Mouse (Mus musculus): ENCODE data around the gene Zbtb22.

The Zbtb22 gene

DNA sequence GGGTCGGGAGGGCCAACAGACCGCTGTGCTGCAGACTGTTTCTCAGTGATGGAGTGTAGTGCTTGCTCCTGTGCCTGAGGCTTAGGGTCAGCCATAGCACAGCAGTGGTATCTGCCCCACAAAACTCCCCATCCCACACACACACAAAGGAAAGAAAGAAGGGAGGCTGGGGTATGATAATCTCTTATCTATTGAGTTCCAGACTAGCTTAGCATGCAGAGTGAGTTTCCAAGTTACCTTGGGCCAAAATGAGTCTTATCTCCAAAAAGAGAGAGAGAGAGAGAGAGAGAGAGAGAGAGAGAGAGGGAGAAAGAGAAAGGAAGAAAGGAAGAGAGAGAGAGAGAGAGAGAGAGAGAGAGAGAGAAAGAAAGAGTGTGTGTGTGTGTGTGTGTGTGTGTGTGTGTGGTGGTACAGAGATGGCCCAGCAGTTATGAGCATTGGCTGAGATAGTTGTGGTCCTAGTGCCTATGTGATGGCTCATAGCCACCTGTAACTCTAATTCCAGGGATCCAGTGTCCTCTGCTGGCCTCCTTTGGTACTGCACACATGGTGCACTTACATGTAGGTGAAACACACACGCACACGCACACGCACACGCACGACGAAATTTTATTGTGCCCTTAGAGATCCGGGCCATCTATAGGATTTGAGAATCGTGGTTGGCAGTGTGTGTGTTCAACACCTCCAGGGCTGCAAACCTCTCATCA is 9.0 kb downstream of the Zbtb22 start:
- DNase-seq = peak; percentile 63

DNA sequence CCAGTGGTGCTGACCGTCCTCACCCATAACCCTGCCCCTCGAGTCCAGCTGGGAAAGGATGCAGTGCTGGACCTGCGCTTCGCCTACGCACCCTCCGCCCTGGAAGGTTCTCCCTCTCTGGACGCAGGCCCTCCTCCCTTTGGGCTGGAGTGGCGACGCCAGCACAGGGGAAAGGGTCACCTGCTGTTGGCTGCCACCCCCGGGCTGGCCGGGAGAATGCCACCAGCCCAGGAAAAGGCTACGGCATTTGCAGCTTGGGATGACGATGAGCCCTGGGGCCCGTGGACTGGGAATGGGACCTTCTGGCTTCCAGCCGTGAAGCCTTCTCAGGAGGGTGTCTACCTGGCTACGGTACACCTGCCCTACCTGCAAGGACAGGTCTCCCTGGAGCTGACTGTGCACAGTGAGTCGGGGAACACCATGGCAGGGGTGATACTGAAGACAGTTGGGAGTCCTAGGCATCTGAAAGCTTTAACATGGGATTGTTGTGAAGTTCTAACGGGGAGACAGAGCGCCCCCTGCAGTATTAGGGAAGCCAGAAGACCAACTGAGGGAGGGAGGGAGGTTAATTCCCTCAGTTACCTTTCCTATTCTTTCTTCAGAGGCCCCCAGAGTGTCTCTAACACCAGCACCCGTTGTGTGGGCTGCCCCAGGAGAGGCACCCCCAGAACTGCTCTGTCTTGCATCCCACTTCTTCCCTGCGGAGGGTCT is 9.9 kb downstream of the Zbtb22 start:
- DNase-seq = peak; percentile 27

DNA sequence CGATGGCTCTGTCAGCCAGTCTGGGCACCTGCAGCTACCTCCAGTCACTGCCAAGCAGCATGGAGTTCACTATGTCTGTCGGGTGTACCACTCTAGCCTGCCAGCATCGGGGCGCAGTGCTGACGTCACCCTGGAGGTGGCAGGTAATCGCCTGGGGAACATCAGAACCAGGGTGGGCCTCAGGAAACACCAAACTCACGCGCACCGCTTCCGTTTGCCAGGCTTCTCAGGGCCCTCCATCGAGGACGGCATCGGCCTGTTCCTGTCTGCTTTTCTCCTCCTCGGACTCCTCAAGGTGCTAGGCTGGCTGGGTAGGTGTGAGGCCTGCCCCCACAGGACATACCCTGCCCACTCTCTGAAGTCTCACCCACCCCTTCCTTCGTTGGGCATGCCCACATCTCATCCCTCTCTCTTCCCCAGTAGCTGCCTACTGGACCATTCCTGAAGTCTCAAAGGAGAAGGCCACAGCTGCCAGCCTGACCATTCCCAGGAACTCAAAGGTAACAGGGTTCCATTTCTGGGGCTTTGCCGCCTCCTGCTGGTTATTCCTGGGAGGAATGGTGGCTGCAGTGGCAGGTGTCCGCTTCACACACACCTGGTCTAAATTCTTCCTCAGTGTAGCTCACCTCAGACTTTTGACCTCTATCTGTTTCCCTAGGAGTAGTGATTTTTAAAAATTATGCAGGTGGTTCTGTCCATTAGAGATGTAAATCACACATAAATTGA is 10.7 kb downstream of the Zbtb22 start:
- peak; percentile 57 for DNase-seq

DNA sequence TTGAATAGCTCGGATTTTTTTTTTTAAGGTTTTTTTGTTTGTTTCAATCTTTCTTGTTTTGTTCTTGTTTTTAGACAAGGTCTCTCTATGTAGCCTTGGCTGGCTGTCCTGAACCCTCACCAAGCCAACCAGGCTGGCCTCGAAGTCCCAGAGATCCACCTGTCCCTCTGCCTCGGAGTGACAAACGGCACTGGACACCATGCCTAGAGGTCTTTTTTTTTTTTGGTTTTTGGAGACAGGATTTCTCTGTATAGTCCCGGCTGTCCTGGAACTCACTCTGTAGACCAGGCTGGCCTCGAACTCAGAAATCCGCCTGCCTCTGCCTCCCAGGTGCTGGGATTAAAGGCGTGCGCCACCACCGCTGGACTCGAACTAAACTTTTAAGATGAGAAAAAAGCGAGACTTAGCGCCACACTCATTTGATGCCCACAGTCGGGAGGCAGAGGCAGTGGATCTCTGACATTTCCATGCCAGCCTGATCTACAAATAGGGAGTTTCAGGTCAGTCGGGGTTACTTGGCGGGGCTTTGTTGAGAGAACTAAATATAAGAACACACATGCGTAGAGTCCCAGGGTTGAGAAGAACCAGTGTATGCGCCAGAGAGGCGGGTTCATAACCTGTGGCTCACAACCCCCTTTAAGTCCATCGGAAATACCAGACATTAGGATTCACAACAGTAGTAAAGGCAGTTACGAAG is 12.7 kb downstream of the Zbtb22 start:
- DNase-seq = peak; percentile 9

DNA sequence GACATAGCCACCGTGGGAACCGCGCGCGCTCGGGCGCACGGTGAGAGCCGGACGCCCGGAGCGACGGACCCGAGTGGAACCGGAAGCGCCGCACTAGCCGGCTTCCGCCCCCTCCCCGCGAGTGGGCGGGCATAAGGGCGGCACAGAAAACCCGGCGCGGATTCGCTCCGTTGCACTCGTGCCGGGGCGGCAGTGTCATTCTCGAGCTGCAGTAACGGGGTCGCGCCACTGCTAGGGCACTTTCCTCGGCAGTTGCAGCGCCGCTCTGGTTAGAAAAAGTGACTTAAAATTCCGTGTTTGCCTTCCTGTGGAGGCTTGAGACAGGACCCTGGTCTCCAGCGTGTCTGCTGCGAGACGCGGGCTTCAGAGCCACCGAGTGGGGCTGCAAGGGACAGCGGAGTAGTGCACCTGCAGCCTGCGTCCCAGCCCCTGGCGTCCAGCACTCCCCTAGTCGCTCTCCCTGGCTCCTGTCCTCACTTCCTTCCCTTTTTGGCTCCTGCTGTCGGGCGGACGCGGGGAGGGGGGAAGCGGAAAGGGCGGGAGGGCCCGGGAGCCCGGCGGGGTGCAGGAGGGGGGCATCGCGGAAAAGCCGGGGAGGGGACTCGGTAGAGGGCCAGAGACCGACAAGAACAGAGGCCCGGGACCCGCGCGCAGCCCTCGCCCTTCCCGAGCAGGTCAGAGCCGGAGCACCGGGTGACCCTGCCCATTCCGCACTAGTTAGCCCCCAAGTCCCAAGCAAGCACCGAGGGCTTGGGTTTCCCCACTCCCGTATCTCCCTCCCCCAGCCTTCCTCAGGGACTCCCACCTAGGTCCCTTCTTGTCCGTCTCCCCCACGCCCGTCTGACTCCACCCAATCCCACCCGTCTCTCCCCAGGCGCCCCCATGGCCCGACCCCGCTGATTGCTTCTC is 13.9 kb downstream of the Zbtb22 start, which contains the start of gene Rgl2:
Gene Rgl2, plus strand, starts transcription at position 173 of the 909 bp plus-strand sequence.
- DNase-seq = peak; percentile 96

DNA sequence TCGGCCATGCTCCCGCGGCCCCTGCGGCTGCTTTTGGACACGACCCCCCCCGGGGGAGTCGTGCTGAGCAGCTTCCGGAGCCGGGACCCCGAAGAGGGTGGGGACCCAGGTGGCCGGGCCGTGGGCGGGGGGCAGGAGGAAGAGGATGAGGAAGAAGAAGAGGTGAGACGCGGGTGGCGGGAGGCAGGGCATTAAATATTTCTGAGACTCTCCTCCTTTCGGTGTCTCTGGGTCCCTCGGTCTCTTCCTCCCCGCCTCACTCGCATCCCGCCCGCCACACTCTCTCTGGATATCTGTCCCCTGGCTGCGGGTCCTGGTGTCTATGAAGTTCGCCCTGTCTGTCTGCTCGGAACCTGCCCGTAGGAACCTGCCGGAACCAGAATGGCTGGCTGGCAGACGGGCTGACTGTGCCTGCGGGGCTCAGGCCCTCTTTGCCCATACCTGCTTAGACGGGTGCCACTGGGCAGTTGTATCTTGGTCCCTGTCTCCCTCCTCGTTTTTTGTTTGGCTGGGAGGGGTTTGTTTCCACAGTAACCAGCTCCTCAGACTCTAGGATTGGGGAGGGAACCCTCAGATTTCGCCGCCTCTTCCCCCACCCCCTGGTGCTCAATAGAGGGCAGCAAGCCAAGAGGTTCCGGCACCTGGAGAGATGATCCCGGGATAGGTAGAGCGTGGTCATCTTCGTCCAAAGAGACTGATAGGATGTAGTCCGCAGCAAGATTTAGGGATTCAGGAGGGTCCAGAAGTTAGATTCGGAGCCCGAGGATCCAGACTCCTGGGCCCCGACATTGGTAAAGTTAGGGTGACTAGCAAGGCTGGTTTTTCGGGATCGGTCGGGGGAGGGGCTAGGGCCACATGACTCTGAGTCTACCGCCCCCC is 14.8 kb downstream of the Zbtb22 start:
- peak; percentile 67 for DNase-seq

DNA sequence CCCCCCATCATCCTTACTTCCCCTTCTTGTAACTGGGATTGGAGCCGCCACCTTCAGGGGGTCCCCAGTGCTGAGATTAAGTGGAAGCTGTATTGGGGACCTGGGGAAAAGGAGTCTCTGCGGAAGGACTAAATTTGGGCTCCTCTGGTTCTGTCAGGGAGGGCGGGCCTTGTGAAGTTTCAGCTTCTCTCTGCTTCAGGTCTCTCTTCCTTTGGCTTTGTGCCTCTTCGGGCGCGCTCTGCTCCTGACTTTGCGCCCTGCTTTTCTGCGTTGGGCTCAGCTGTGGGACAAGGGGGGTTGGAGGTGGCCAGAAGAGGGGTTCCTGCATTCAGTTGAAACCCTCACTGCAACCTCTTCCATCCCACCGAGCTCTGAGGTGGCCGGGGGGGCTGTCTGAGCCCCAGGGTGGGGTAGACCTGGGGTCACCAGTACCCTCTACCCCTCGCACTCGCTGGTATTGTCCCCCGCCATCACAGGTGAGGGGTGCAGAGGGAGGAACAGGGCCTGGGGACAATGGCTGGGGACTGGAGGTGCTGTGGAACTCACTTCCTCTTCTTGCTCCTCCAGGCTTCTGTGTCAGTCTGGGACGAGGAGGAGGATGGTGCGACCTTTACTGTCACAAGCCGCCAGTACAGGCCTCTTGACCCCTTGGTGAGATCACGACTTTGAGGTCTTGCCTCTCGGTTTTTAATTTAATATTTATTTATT is 15.6 kb downstream of the Zbtb22 start:
- DNase-seq = no peak

DNA sequence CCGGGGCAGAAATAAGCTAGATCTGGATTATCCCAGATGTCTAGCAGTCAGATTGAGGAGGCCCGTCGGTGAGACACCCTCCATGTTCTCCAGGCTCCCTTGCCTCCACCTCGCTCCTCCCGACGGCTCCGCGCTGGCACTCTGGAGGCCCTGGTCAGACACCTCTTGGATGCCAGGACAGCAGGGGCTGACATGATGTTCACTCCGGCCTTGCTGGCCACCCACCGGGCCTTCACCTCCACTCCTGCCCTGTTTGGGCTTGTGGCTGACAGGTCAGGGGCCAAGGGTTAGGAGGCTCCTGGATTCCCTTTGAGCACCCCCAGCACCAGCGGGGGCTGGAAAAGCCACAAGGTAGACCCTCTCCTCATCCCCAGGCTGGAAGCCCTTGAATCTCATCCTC is 16.2 kb downstream of the Zbtb22 start:
- DNase-seq = peak; percentile 17

DNA sequence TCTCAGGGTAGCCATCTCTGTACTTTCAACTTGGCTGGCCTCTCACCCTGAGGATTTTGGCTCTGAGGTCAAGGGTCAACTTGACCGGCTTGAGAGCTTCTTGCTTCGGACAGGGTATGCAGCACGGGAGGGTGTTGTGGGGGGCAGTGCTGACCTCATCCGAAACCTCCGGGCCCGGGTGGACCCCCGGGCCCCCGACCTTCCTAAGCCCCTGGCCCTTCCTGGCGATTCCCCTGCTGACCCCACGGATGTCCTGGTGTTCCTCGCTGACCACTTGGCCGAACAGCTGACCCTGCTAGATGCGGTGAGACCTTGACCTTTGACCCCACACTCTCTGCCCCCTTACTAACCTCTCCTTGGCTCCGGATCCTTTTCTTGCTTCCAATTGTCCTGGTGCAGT is 16.7 kb downstream of the Zbtb22 start:
- peak; percentile 16 for DNase-seq

DNA sequence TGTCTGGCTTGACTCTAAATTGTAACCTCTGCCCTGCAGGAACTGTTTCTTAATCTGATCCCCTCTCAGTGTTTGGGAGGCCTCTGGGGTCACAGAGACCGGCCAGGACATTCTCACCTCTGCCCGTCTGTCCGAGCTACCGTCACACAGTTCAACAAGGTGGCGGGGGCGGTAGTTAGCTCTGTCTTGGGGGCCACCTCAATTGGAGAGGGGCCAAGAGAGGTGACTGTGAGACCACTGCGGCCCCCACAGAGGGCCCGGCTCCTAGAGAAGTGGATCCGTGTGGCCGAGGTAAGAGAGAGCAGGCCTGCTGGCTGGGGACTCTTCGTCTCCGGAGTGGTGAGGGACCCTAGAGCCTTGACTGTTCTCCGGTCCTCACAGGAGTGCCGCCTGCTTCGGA is 17.3 kb downstream of the Zbtb22 start:
- peak; percentile 19 for DNase-seq

DNA sequence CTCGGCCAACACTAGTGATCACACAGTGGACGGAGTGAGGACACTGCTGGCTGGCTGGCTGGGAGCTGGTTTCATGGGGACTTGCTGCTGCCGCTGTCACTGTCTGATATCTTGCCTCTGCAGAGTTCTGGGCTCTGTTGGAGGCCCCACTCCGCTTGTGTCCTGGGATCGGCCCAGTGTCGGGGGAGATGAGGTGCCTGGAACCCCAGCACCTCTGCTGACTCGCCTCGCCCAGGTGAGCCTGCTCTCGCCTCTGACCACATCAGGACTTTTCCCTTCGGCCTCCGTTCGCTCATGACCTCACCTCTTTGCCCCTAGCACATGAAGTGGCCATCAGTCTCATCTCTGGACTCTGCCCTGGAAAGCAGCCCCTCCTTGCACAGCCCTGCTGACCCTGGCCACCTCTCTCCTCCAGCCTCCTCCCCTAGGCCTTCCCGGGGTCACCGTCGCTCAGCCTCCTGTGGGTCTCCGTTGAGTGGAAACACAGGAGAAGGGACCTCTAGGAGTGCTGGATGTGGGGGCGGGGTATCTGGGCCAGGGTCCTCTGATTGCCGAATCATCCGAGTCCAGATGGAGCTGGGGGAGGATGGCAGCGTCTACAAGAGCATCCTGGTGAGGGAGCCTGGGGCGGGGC is 19.8 kb downstream of the Zbtb22 start:
- DNase-seq = no peak

DNA sequence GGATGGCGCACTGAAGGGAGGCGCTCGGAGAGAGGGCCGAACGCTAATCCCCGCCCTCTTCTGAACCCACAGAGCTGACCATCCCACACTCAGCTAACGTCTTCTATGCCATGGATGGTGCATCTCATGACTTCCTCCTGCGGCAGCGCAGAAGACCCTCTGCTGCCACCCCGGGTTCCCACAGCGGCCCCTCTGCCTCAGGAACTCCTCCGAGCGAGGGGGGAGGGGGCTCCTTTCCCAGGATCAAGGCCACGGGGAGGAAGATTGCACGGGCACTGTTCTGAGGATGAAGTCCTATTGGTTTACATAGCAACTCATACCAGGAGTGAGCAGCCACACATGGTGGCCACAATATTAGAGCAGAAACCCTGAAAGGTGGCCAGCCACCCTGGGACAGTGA is 21.3 kb downstream of the Zbtb22 start:
- DNase-seq = no peak

DNA sequence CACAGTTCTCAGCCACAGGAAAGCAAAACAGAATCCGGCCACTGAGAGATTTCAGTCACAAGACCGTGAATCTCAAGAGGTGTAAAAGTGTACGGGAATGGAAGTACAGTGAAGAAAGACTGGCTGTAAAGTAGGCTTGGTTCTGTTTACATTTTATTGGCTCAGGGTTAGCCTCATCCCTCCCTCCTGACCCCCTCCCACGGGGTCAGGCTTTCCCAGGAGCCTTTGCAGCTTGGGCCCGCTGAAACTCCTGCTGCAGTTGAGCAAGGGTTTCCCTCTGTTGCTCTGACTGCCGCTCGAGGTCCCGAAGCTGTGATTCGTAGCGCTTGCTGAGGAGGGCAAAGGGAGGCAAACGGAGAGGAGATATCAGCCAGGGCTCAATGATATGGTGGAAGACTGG is 23.1 kb downstream of the Zbtb22 start:
- DNase-seq = peak; percentile 27

DNA sequence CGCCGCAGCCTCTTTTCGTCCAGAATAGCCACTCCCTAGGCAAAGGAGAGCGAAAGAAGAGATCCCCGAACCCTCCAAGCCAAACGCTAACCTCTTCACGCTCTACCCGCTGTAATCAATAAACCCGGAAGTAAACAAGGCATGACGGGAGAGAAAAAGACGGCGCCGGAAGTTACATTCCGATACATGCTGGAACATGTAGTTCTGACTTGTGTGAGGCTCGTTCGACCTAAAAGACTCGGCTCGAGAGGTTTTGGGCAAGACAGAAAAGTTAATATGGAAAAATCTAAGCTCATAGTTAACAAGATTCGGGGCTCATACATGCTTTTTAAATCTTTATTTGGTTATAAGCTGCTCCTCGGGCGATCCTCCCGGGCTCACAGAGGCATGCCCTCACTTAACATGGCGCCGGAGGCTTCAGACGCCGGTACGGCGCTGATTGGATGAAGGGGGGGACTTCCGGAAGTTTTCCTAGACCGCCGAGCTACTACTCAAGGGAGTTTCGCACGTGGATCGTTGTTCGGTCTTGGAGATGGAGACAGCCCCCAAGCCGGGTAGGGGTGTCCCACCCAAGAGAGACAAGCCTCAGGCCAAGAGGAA is 24.6 kb downstream of the Zbtb22 start, which contains the start of the genes Pfdn6 and Wdr46:
Gene Pfdn6, minus strand, starts transcription at position 138 of the 600 bp plus-strand sequence.
Gene Wdr46, plus strand, starts transcription at position 455 of the 600 bp plus-strand sequence.
- peak; percentile 91 for DNase-seq

DNA sequence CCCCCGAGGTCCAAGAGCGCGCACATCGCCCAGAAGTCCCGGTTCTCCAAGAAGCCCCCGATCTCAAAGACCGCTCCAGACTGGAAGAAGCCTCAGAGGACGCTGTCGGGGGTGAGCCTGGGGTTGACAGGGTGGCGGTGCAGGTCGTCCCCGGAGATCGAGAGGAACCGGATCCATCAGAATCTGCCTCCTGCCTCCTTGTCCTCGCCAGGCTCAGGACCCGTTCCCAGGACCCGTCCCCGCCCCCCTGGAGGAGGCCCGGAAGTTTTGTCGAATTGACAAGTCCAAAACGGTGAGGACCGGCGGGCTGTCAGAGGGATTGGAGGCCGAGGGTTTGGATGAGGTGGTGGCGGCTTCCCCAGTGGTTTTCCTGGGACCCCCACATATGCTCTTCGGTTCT is 25.3 kb downstream of the Zbtb22 start:
- peak; percentile 57 for DNase-seq

DNA sequence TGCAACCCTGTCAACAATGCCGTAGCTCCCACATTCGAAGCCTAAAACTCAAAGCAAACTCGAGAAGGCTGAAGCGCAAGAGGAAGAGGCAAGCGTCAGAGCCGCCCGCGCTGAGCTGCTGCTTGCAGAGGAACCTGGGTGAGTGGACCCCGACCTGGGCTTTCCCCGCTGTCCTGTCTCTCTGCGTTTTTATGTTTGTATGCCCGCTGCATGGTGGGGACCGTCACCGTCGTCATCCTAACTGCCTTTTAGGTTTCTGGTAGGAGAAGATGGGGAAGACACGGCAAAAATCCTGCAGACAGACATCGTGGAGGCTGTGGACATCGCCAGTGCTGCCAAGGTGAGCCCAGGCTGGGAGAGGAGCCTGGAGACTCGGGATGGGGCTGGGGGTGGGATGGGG is 25.7 kb downstream of the Zbtb22 start:
- no peak for DNase-seq

DNA sequence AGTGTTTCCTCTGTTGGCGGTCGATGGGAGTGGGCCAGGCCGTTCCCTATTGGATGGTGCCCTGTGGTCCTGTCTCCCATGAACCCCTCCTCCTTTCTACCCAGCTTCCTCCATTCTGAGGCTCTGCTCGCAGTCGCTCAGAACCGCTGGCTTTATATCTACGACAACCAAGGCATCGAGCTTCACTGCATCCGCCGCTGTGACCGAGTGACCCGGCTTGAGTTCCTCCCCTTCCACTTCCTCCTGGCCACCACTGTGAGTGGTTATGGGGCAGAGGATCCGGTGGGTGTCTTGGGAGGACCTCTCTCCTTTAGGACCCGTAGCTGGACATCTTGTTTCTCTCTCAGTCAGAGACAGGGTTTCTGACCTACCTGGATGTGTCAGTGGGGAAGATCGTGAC is 27.8 kb downstream of the Zbtb22 start:
- DNase-seq = no peak

DNA sequence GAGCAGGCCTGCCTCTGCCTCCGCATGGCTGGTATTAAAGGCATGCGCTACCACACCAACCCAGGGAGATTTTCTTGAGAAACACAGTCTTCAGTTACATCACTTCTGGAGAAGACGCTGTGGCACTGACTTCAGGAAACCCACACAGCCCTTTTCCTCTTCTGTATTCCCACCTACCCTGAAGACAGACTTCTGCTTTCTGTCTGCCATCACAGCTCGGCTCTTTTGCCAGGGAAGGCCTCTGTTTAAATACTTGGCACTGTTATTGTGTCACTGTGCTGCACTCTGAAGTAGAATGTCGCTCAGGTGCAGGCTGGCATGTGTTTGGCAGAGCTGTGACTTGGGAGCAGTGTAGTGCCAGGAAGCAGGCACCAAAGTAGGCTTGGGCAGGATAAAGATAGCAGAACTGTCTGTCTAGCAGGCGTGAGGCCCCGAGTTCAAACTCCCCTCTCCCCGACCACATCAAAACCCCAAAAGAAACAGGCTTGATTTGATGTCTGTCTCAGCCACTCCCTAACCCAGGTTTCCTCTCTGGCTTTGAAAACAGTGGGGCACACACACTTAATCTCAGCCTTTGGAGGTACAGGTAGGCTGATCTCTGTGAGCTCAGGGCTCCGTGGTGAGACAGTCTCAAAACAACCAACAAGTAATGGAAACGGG is 31.9 kb downstream of the Zbtb22 start:
- no peak for DNase-seq
